Mouse (Mus musculus) effector memory CD4-positive, alpha-beta T cell, adult 5 months (primary cell): ENCODE results near the gene Nfkbia. TPM values are rescaled to one million over a fixed set of nuclear protein-coding genes. Genes with fewer than 3 reads are reported as not detected.

Source experiments
- polyA plus RNA-seq: library from polyadenylated mRNA; unstranded; fragments of 100-300 nt; shearing (Covaris generic); gene quantifications from one replicate; pipeline ENCODE4 v1.2.1, GENCODE M21; 2017

Gene Nfkbia
- 2,506 TPM for polyA plus RNA-seq

GRCm38 (mm10) chr12:55492184-55492898 lies at the start of gene Nfkbia:
Gene Nfkbia, minus strand, starts transcription at chr12:55492647.

Other genes with a start within 250 kb of the Nfkbia start
- 6.6 TPM for gene 1110008L16Rik, start 193.1 kb downstream of the Nfkbia start, polyA plus RNA-seq
- 14.5 TPM for gene Ppp2r3c, start 189.6 kb downstream of the Nfkbia start, polyA plus RNA-seq
- gene Psma6, start 108.4 kb downstream of the Nfkbia start, polyA plus RNA-seq, result 165 TPM
- not detected for gene Aldoart2, start 72.6 kb upstream of the Nfkbia start, polyA plus RNA-seq
- not detected for gene Insm2, start 106.8 kb upstream of the Nfkbia start, polyA plus RNA-seq